Mouse (Mus musculus): ENCODE measurements around the gene Olfr527. TPM values are rescaled to one million over a fixed set of nuclear protein-coding genes. Genes with fewer than 3 reads are reported as not detected.

The Olfr527 gene
- polyA plus RNA-seq, 1 experiment from 2014 or later: not detected

DNA sequence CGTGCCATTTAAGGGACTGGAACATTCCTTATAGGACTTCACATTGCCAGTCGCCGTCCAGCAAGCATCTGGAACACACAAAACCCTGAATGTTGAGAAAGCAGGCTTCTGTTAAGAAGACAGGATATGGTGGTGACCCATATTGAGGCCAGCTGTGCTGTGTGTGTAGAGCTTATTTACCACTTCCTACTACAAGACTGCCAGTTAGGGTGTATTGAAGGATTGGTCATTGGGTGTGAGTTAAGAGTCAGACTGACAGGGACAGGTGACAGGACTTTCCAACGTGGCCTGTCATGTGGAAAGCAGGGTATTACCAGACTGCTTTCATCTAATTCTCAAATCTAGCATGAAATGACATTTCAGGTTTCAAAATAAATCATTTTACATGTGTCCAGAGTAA, 40.5 kb downstream of the Olfr527 start:
- Histone ChIP-seq H3K9ac (ENCODE audit: low read depth, low read length) (no peak overlapping the region), H3K27me3 (ENCODE audit: control insufficient read depth, insufficient read depth, low read length) (no peaks in the 10 kb centered on the region), H3K36me3 (ENCODE audit: control insufficient read depth, insufficient read depth, low read length) (no peaks in the 10 kb centered on the region), H3K4me3 (ENCODE audit: low read depth, low read length) (no peak overlapping the region), H3K27ac (ENCODE audit: low read depth, low read length) (no peak overlapping the region), H3K4me2 (no peak overlapping the region), H3K4me1 (ENCODE audit: control insufficient read depth, insufficient read depth, low read length) (no peaks in the 10 kb centered on the region), H3K9me3 (replicated peaks; ENCODE audit: control insufficient read depth, low read length) (no peaks in the 10 kb centered on the region)
- whole genome bisulfite sequencing (ENCODE audit: insufficient replicate concordance): 64% methylated on average over 4 of the region's 4 CpGs
- no peak for ATAC-seq (replicated peaks; ENCODE audit: insufficient number of reproducible peaks, low FRiP score, low TSS enrichment)

- no peak within 1 kb of the TSS for H3K27ac ChIP-seq (ENCODE audit: low read depth, low read length)
- H3K27me3 ChIP-seq (ENCODE audit: control insufficient read depth, insufficient read depth, low read length): no peaks in the 10 kb centered on the region
- H3K36me3 ChIP-seq (ENCODE audit: control insufficient read depth, insufficient read depth, low read length): no peaks in the 10 kb centered on the region
- no peaks in the 10 kb centered on the region for H3K9me3 ChIP-seq (replicated peaks; ENCODE audit: control insufficient read depth, low read length)
- ATAC-seq (replicated peaks; ENCODE audit: insufficient number of reproducible peaks, low FRiP score, low TSS enrichment): no peak
- H3K4me1 ChIP-seq (ENCODE audit: control insufficient read depth, insufficient read depth, low read length): no peaks in the 10 kb centered on the region
- H3K4me3 ChIP-seq (ENCODE audit: low read depth, low read length): no peak within 1 kb of the TSS
- no peak within 1 kb of the TSS for H3K4me2 ChIP-seq
- 47% methylated on average over 1 of the region's 1 CpGs for WGBS (ENCODE audit: insufficient replicate concordance)
- H3K9ac ChIP-seq (ENCODE audit: low read depth, low read length): no peak within 1 kb of the TSS
These were observed 42.4 kb downstream of the Olfr527 start, which contains the start of gene Olfr530 for GRCm38 (mm10) chr7:140376231-140376630. Gene Olfr530 (minus strand): TSS chr7:140376331.

GRCm38 (mm10) chr7:140376911-140377310, 43.1 kb downstream of the Olfr527 start:
- Histone ChIP-seq H3K27me3 (ENCODE audit: control insufficient read depth, insufficient read depth, low read length) (no peaks in the 10 kb centered on the region), H3K36me3 (ENCODE audit: control insufficient read depth, insufficient read depth, low read length) (no peaks in the 10 kb centered on the region), H3K9me3 (replicated peaks; ENCODE audit: control insufficient read depth, low read length) (no peaks in the 10 kb centered on the region), H3K4me3 (ENCODE audit: low read depth, low read length) (no peak overlapping the region), H3K27ac (ENCODE audit: low read depth, low read length) (no peak overlapping the region), H3K4me1 (ENCODE audit: control insufficient read depth, insufficient read depth, low read length) (no peaks in the 10 kb centered on the region), H3K9ac (ENCODE audit: low read depth, low read length) (no peak overlapping the region), H3K4me2 (no peak overlapping the region)
- WGBS (ENCODE audit: insufficient replicate concordance): 85% methylated on average over 2 of the region's 2 CpGs
- no peak for ATAC-seq (replicated peaks; ENCODE audit: insufficient number of reproducible peaks, low FRiP score, low TSS enrichment)

Other genes with a start within 250 kb of the Olfr527 start
- not detected in 2 replicates for gene Prap1, start 240.6 kb upstream of the Olfr527 start, polyA plus RNA-seq (2014; fragmentation: Nextera tagmentation; extraction: Ambion mirVana)
- 69.3 and 71.7 TPM in 2 replicates for gene Fuom, start 231.6 kb upstream of the Olfr527 start, polyA plus RNA-seq (2014; fragmentation: Nextera tagmentation; extraction: Ambion mirVana)
- gene Paox, start 218.2 kb upstream of the Olfr527 start, polyA plus RNA-seq (2014; fragmentation: Nextera tagmentation; extraction: Ambion mirVana): 17.1 and 19.0 TPM in 2 replicates
- 179 and 198 TPM in 2 replicates for gene Echs1, start 217.5 kb upstream of the Olfr527 start, polyA plus RNA-seq (2014; fragmentation: Nextera tagmentation; extraction: Ambion mirVana)
- 24.8 and 33.7 TPM in 2 replicates for gene Mtg1, start 196.5 kb upstream of the Olfr527 start, polyA plus RNA-seq (2014; fragmentation: Nextera tagmentation; extraction: Ambion mirVana)
- 0.04 TPM in 1 of 2 replicates, not detected in the other for gene Sprn, start 179.1 kb upstream of the Olfr527 start, polyA plus RNA-seq (2014; fragmentation: Nextera tagmentation; extraction: Ambion mirVana)
- gene Olfr522, start 169.3 kb upstream of the Olfr527 start, polyA plus RNA-seq (2014; fragmentation: Nextera tagmentation; extraction: Ambion mirVana): not detected in 2 replicates
- not detected in 2 replicates for gene Olfr523, start 160.8 kb upstream of the Olfr527 start, polyA plus RNA-seq (2014; fragmentation: Nextera tagmentation; extraction: Ambion mirVana)
- gene Olfr524, start 128.1 kb upstream of the Olfr527 start, polyA plus RNA-seq (2014; fragmentation: Nextera tagmentation; extraction: Ambion mirVana): not detected in 2 replicates
- gene Cd163l1, start 115.8 kb upstream of the Olfr527 start, polyA plus RNA-seq (2014; fragmentation: Nextera tagmentation; extraction: Ambion mirVana): not detected in 2 replicates
- gene 5830411N06Rik, start 86.7 kb upstream of the Olfr527 start, polyA plus RNA-seq (2014; fragmentation: Nextera tagmentation; extraction: Ambion mirVana): not detected in 2 replicates
- gene Olfr525, start 13.2 kb upstream of the Olfr527 start, polyA plus RNA-seq (2014; fragmentation: Nextera tagmentation; extraction: Ambion mirVana): not detected in 2 replicates
- gene Olfr60, start 27.7 kb downstream of the Olfr527 start, polyA plus RNA-seq (2014; fragmentation: Nextera tagmentation; extraction: Ambion mirVana): not detected in 2 replicates
- gene Olfr530, start 42.3 kb downstream of the Olfr527 start, polyA plus RNA-seq (2014; fragmentation: Nextera tagmentation; extraction: Ambion mirVana): not detected in 2 replicates
- gene Olfr531, start 68.9 kb downstream of the Olfr527 start, polyA plus RNA-seq (2014; fragmentation: Nextera tagmentation; extraction: Ambion mirVana): not detected in 2 replicates
- gene Olfr532, start 87.6 kb downstream of the Olfr527 start, polyA plus RNA-seq (2014; fragmentation: Nextera tagmentation; extraction: Ambion mirVana): not detected in 2 replicates
- not detected in 2 replicates for gene Olfr533, start 129.4 kb downstream of the Olfr527 start, polyA plus RNA-seq (2014; fragmentation: Nextera tagmentation; extraction: Ambion mirVana)
- not detected in 2 replicates for gene Olfr535, start 150.2 kb downstream of the Olfr527 start, polyA plus RNA-seq (2014; fragmentation: Nextera tagmentation; extraction: Ambion mirVana)
- gene Olfr536, start 173.4 kb downstream of the Olfr527 start, polyA plus RNA-seq (2014; fragmentation: Nextera tagmentation; extraction: Ambion mirVana): not detected in 2 replicates
- gene Olfr538, start 233.9 kb downstream of the Olfr527 start, polyA plus RNA-seq (2014; fragmentation: Nextera tagmentation; extraction: Ambion mirVana): not detected in 2 replicates

Data from heart, embryonic 11.5 days (tissue).